Mouse (Mus musculus) left cerebral cortex, adult 2 months (tissue): ENCODE results near the gene Hdac4. TPM values are rescaled to one million over a fixed set of nuclear protein-coding genes. Genes with fewer than 3 reads are reported as not detected.
A peak's percentile ranks its signal among the peaks of the same experiment; 100 is the strongest.

Source experiments
- DNase-seq, 2 experiments: peaks; one replicate each; pipeline ENCODE4 v3.0.0; 2021 to 2022; ENCODE audit warnings: low spot score in 2 of 2, mixed read lengths in 1 of 2; ENCODE audit errors: extremely low spot score in 1 of 2
- H3K27ac ChIP-seq: fragments of 200-600 bp; 2 replicates; pipeline ENCODE4 v1.8.1; 2022
- H3K4me3 ChIP-seq: fragments of 200-600 bp; 2 replicates; pipeline ENCODE4 v1.8.1; 2022
- CTCF ChIP-seq: fragments of 200-600 bp; IDR thresholded peaks from 2 replicates; pipeline ENCODE4 v1.8.1; 2022; ENCODE audit warnings: antibody characterized with exemption, mild to moderate bottlenecking, moderate library complexity
- intact Hi-C: fragments of 180-260 bp; cut with DNase I; formaldehyde crosslinking; loops from one replicate; pipeline ENCODE4 v1.15.1; 2025
- total RNA-seq, 2 experiments: library from RNA; stranded (reverse); gene quantifications; 2 replicates each; pipeline ENCODE4 v1.2.3; 2021

The Hdac4 gene
- total RNA-seq, 2 experiments from 2014 or later: 121 to 123 TPM

DNA sequence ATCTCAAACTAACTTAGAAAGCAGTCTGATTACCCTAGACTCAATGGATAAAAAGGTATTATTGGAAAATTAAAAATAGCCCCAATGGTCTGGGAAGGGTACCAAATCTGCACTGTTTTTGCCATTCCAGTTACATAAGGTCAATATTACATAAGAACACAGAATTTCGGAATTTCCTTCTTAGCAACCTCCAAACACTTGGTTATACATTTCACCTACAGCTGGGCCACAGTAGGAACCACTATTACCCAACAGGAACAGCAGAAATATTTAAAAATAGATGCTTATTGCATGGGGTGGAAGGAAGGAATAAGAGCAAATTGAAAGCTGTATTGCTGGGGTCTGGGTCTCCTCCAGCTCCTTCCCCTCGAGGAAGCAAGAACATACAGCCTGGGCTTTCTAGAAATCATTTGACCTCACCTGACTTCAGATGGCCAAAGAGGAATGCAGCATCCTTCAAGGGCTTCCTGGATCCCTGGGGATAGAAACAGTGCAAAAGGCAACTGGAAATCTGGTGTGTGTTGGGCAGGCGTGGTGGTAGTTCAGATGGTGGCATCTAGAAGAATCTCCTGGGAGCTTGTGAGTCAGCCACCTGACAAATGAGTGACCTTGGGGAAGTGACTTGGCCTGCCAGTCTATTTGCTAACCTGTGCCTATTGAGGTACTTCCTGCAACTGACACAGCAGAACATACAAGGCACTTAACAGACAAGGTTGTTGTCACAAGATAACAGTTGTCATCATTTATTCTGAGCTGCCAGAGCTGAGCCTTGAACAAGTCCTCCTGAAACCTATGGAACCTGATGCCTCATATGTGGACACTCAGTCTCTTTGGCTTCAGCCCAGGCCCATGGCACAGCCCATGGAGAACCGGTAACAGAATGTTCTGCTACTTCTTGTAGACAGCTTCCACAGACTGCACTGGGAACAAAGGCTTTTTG is 146.8 kb downstream of the Hdac4 start:
- no peak for TF ChIP-seq CTCF
- Histone ChIP-seq H3K27ac (no peak overlapping the region), H3K4me3 (no peak overlapping the region)
- no peak for DNase-seq
- intact Hi-C loops: loop anchor here (5.0 kb wide), 1 partner anchor 129 kb away; no protein-coding TSS in a partner anchor

DNA sequence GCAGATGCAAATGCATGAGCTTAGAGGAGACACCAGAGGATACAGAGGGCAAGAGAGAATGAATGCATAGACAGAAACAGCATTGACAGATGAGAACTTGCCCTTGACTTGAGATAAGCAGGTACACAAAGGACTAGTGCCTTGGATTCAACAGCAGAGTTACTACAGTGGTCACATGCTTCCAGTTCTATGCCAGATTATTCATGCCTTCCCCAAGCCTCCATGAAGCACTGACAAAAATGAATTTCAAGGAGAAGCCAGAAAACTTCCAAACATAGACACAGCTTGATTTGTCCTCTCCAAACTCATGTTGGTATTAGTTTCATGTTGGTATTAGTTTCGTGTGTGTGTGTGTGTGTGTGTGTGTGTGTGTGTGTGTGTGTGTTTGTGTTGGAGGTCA is 149.8 kb downstream of the Hdac4 start:
- no peak for TF ChIP-seq CTCF
- H3K27ac ChIP-seq: no peak overlapping the region

DNA sequence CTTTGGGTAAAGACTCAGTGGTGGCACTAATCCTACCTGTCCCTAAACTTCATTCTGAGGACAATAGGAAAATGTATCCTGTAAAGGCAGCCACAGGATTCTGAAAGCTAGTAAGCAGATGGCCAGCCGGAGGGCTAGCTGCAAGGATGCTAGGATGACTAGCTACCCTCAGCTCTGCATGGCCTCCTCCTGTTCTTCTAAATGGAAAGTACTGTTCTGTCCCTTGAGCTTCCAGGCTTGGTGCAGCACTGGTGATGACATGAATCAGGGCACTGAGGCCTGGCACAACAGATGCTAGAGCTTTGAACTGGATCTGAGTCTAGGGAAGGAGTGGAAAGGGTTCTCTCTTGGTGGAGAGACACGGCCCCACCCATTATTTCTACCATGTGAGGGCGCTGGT is 150.6 kb downstream of the Hdac4 start:
- intact Hi-C loops: loop anchor here (5.0 kb wide), 1 partner anchor 132 kb away; no protein-coding TSS in a partner anchor
- Histone ChIP-seq H3K27ac (no peak overlapping the region; the same call in 1 of the 2 replicates), H3K4me3 (no peak overlapping the region)
- no peak; the same call in 1 of the 2 replicates for TF ChIP-seq CTCF
- no peak for DNase-seq

More for the DNA sequence above, 149.8 kb downstream of the Hdac4 start:
- no peak overlapping the region for H3K4me3 ChIP-seq
- intact Hi-C loops: loop anchor here (5.0 kb wide), 1 partner anchor 132 kb away; no protein-coding TSS in a partner anchor
- no peak for DNase-seq

DNA sequence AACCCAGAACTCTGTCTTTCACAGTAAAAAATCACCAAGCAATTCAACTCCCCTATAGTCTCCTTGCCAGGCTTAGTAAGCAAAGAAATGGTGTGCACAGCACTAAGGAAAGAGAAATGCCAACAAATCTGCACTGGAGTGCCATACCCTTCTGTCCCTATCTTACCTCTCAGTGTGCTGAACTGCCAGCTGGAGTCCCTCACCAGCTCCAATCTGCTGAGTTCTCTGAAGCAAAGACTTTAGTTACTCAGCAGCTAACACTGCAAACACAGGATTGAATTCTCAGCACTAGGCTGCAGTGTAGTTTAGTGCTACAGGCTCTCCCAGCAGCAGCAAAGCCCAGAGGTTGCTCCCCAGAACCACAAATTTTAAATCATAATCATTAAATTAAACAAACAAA is 151.5 kb downstream of the Hdac4 start:
- intact Hi-C loops: no loop called here
- DNase-seq: no peak
- H3K4me3 ChIP-seq: no peak overlapping the region
- no peak for TF ChIP-seq CTCF
- no peak overlapping the region for H3K27ac ChIP-seq

DNA sequence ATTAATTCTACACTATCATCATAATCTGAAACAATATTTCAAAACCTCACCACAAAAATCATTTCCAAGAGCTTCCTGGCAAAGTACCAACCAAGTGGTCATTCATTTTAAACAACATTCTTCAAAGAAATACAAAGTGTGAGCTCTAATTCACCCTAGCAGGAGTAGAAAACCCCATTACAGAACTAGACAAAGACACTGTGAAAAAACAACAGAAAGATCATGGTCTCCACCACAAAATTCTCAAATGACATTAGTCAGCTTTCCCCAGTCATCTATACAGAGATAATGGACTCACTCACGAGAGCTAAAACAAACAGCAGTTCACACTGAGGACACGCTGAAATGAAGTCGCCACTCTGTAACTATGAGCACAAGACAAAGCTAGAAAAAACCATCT is 153.4 kb downstream of the Hdac4 start:
- intact Hi-C loops: no loop called here
- H3K27ac ChIP-seq: no peak overlapping the region
- H3K4me3 ChIP-seq: no peak overlapping the region
- no peak for TF ChIP-seq CTCF
- no peak for DNase-seq

DNA sequence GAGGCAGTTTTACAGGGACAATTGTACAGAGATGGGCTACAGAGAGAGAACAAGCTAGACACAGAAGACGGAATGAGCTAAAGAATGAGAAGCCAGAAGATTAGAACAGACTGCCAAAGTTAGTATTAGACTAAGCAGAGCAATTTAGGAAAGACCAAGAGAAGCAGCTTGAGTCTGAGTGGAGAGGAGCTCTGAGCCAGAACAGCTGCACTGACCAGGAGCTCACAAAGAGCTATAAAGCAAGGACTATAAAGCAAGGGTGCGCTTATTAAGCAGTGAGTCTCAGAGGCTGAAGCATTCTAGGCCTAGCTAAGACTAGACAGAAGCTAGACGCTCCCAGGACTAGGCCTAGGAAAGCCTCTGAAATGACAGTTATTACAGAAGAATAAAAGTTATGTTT is 154.2 kb downstream of the Hdac4 start:
- Histone ChIP-seq H3K27ac (no peak overlapping the region), H3K4me3 (no peak overlapping the region)
- no peak for DNase-seq
- intact Hi-C loops: no loop called here
- no peak for TF ChIP-seq CTCF

DNA sequence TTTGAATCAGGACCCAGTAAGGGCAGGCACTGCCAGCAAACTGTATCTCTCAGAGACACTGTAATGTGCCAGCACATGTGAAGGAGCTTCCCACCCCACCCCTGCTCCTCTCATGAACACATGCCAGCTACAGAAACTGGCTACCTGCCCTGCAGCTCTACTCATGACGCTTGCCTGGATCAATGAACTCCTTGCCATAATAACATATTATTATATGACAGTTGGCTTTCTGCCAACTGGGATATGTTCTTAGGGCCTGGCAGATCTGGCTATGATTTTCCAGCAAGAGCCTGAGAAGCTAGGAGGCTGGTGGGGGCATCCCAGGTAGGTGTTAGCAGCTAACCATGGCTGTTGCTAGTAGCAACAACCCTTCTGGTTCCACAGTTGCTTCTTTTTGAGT is 156.8 kb downstream of the Hdac4 start:
- DNase-seq: peak in 1 of 2 experiments; percentile 29
- Histone ChIP-seq H3K4me3 (no peak overlapping the region), H3K27ac (no peak overlapping the region)
- intact Hi-C loops: no loop called here
- TF ChIP-seq CTCF: no peak

DNA sequence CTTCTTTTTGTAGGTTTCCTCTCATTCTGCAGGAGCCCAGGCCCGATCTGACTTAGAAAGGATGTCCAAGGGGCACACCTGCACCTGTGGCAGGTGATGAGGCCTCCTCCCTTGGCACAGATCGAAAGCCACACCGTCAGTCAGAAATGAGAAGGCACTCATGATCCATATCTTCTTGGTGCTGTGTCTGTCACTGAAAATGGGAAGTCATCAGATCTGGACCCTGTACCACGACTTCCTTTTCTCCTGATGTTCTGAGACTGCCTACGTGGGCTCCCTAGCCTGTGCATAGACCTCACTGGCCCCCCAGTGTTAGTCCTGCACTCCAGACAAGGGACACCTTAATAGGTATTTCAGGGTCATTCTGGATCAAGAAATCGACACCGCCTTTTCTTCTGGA is 158.5 kb downstream of the Hdac4 start:
- TF ChIP-seq CTCF: no peak
- intact Hi-C loops: no loop called here

DNA sequence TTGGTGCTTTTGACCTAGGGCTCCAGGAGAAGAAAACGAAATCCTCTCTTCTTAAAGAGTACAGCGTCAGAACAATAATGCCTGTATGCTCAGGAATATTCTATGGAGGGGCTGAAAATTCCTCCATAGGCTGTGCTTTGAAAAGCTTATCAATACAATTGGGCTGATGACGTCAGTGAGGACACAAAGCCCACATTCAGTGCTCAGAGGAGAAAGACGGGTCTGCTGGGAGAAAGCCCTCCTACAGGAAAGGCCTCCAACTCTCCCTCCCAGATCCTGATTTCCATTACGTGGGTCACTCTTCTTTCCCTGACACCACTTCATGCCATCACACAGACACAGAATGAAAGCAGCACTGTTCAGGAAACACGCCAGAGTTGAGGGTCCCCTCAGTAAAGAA is 159.7 kb downstream of the Hdac4 start:
- no peak overlapping the region for H3K27ac ChIP-seq
- no peak for DNase-seq
- intact Hi-C loops: no loop called here
- H3K4me3 ChIP-seq: no peak overlapping the region
- TF ChIP-seq CTCF: no peak

More for the DNA sequence above, 158.5 kb downstream of the Hdac4 start:
- H3K27ac ChIP-seq: no peak overlapping the region
- H3K4me3 ChIP-seq: no peak overlapping the region
- no peak for DNase-seq

DNA sequence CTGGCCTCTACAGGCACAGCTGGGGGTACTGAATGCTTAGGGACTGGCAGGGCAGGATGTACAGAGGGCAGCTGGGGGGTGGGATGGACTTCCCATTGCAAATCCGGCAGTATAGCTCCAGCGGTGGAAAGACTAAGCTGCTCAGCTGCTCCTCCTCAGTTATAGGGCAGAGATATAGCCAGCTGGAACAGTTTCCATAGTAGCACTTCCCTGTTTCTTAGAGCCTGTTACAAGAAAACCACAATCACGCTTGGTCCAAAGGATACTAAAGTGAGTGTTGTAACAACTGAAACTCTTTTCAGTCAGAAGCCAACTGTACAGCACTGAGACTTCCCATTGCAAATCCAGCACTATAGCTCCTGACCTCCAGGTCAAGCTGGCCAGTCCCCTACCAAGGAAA is 161.3 kb downstream of the Hdac4 start:
- intact Hi-C loops: no loop called here
- H3K4me3 ChIP-seq: no peak overlapping the region
- H3K27ac ChIP-seq: no peak overlapping the region
- TF ChIP-seq CTCF: no peak
- DNase-seq: no peak

DNA sequence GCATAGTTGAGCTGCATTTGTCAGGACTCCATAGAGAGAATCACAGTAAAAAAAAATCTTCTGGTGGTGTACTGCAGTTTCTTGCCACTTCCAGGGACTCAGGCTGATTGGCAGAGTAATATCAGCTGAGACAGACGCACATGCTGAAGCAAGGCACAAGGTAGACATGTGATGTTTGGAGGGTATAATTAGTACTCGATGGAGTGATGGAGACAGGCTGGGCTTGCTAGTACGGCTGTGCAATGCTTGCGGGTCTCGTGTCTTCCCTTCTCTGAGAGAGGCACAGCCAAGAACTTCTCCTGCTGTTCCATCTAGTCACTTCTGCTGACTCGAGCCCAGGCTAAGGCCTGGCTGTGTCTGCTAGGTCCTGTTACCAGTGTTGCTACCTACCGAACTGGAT is 162.0 kb downstream of the Hdac4 start:
- H3K4me3 ChIP-seq: no peak overlapping the region
- no peak overlapping the region for H3K27ac ChIP-seq
- no peak for DNase-seq
- no peak for TF ChIP-seq CTCF
- intact Hi-C loops: no loop called here

DNA sequence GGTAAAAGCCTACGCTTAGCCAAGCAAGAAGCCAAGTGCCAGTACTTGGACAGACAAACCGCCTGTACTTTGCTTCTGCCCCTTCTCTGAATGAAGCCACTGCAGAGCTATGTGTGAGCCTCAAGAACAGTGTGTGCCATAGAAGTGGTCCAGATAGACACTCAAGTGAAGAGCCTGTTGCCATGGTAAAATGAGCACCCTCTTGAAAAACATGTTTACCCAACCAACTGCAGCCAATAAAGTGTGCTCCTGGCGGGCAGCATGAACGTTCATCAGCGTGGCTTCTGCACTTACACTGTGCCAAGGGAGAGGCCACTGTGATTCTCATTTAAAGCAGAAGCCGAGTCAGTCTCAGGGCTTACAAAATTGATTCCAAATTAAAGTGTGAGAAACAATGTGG is 165.0 kb downstream of the Hdac4 start:
- DNase-seq: no peak
- intact Hi-C loops: no loop called here
- Histone ChIP-seq H3K4me3 (no peak overlapping the region), H3K27ac (no peak overlapping the region)
- TF ChIP-seq CTCF: no peak

DNA sequence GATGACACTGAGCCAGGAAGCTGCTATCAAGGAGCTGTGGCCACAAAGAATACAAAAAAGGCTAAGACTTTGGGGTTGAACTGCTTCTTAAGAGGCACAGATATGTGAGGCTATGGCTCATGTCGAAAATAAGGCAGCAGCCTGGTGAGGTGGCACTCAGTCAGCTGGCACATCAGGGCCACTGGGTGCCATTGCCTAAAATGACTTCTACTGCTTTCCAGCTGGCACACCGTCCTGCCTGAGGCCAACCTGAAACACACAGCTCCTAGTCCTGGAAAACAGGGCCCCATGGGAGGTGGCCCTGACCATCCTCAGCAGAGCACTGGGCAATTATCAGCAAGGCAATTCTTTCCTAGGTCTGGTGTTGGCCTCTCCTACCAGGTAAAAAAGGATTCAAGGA is 167.3 kb downstream of the Hdac4 start:
- intact Hi-C loops: no loop called here
- TF ChIP-seq CTCF: no peak
- no peak for DNase-seq
- Histone ChIP-seq H3K27ac (no peak overlapping the region), H3K4me3 (no peak overlapping the region)
